Mouse (Mus musculus): ENCODE results near the gene Esrrg.

DNA sequence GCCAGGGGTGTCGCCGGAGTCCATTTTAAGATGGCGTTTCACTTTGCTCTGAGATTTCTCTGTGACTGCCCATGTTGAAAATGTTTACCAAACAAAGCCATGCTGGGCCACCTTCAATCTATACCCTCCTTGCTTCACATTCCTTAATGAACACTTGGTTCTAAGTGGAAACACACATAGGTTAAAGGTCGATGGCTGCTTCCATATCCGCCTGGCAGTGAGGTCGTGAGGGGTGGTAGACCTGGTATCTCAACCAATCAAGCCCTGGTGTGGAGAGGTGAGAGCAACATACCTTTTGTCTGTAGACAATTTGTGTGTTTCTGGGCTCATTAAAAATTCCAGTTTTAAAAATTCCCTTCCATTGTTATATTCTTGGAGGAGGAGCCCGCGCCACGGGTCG, 68.0 kb downstream of the Esrrg start:
- TF ChIP-seq CTCF (conservative IDR thresholded peaks at IDR 0.05; ENCODE audit: low read length) = no peak
- TF ChIP-seq POU5F1 (IDR thresholded peaks at IDR 0.05; ENCODE audit: borderline replicate concordance, low read length) = no peak
- no peak for TF ChIP-seq NANOG (IDR thresholded peaks at IDR 0.05; ENCODE audit: borderline replicate concordance, low read length)

All from E14TG2a.4 (cell line).